8 mouse cellular contexts compared by ENCODE assay signal in the genomic region with DNA sequence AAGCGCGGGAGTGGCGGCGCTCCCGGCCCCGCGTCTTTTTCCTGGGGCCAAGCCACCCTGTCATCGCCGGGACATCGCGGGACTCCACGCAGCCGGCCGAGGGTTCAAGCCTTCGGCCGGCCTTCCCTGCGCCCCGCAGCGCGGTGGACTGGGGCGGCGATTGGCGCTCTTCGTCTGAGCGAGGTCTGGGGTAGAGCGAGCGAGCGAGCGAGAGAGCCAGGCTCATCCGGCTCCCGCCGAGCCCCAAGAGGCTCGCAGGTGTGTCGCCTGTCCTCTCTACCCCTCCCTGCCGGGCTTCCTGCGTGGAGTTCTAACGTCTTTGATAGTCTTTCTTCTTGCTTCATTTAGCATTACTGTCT. TPM values are rescaled to one million over a fixed set of nuclear protein-coding genes. Genes with fewer than 3 reads are reported as not detected.
DNase-seq lines count a peak whose midpoint lies in the region; ATAC-seq and TF ChIP-seq lines count a peak whose summit lies in the region.

No protein-coding gene starts in this region.

- in situ Hi-C loops in ES-E14 (cut with MboI; ENCODE audit: low sequenced_read_pairs in 2 of 2, unreplicated experiment in 2 of 2): no loop called here

- H3K27ac ChIP-seq in heart, embryonic 12.5 days (ENCODE audit: poor library complexity, severe bottlenecking): no peak overlapping the region
- no peak overlapping the region for H3K27ac ChIP-seq in ES-E14 (ENCODE audit: insufficient read depth, low read depth, low read length, poor library complexity, severe bottlenecking)
- peak overlapping the region; percentile 82 for H3K27ac ChIP-seq in hindbrain, embryonic 12.5 days
- H3K27ac ChIP-seq in midbrain, embryonic 14.5 days (replicated peaks; ENCODE audit: low read depth, low read length): peak overlapping the region; percentile 74

- peaks cover 97% of the 10 kb centered on the region for H3K27me3 ChIP-seq in heart, embryonic 12.5 days (replicated peaks)
- H3K27me3 ChIP-seq in hindbrain, embryonic 12.5 days: peaks cover 81% of the 10 kb centered on the region
- peaks cover 36% of the 10 kb centered on the region for H3K27me3 ChIP-seq in midbrain, embryonic 14.5 days (ENCODE audit: control insufficient read depth, insufficient read depth, low read length)

- no peak for ATAC-seq in heart, embryonic 12.5 days (ENCODE audit: insufficient number of reproducible peaks, low FRiP score)
- ATAC-seq in hindbrain, embryonic 12.5 days (ENCODE audit: low FRiP score): no peak
- no peak for ATAC-seq in midbrain, embryonic 14.5 days (ENCODE audit: low FRiP score, low TSS enrichment)

- H3K4me2 ChIP-seq in heart, embryonic 12.5 days: peak overlapping the region; percentile 68
- peak overlapping the region; percentile 78 for H3K4me2 ChIP-seq in hindbrain, embryonic 12.5 days (replicated peaks)
- H3K4me2 ChIP-seq in midbrain, embryonic 14.5 days (ENCODE audit: low read length): peak overlapping the region; percentile 86

- DNase-seq in heart, adult 11 months: no peak
- no peak for DNase-seq in ES-E14 (ENCODE audit: low read depth, low spot score)
- DNase-seq in midbrain, embryonic 14.5 days: no peak
- DNase-seq in c-Kit-positive CD71-positive TER-119-positive erythroid progenitor cells, embryonic 14.5 days (ENCODE audit: low spot score): no peak
- no peak for DNase-seq in urinary bladder, postnatal 4 days (ENCODE audit: low spot score in 2 of 2)
- DNase-seq in adrenal gland, postnatal 4 days (ENCODE audit: low spot score in 2 of 2): no peak

- H3K36me3 ChIP-seq in heart, embryonic 12.5 days: no peaks in the 10 kb centered on the region
- H3K36me3 ChIP-seq in ES-E14 (ENCODE audit: control insufficient read depth, insufficient read depth, low read length, poor library complexity, severe bottlenecking): no peaks in the 10 kb centered on the region
- H3K36me3 ChIP-seq in hindbrain, embryonic 12.5 days: no peaks in the 10 kb centered on the region
- H3K36me3 ChIP-seq in midbrain, embryonic 14.5 days (ENCODE audit: control insufficient read depth, insufficient read depth, low read length): no peaks in the 10 kb centered on the region

- H3K9me3 ChIP-seq in heart, embryonic 12.5 days (replicated peaks): no peaks in the 10 kb centered on the region
- H3K9me3 ChIP-seq in ES-E14 (ENCODE audit: control insufficient read depth, insufficient read depth, low read depth, low read length): no peaks in the 10 kb centered on the region
- H3K9me3 ChIP-seq in hindbrain, embryonic 12.5 days (replicated peaks): no peaks in the 10 kb centered on the region
- H3K9me3 ChIP-seq in midbrain, embryonic 14.5 days (ENCODE audit: control insufficient read depth, low read length): no peaks in the 10 kb centered on the region

- H3K4me3 ChIP-seq in heart, embryonic 12.5 days: peak overlapping the region; percentile 44
- peak overlapping the region; percentile 49 to 56 for H3K4me3 ChIP-seq in ES-E14 (ENCODE audit: insufficient read depth in 1 of 2, low read depth in 1 of 2, low read length in 2 of 2, poor library complexity in 1 of 2, severe bottlenecking in 1 of 2)
- H3K4me3 ChIP-seq in hindbrain, embryonic 12.5 days: peak overlapping the region; percentile 50
- peak overlapping the region; percentile 46 for H3K4me3 ChIP-seq in midbrain, embryonic 14.5 days (replicated peaks; ENCODE audit: low read depth, low read length)

- WGBS in heart, embryonic 12.5 days: 1% methylated on average over 37 of the region's 37 CpGs
- 1% methylated on average over 35 of the region's 37 CpGs for WGBS in hindbrain, embryonic 12.5 days
- 1% methylated on average over 37 of the region's 37 CpGs for WGBS in midbrain, embryonic 14.5 days

- H3K4me1 ChIP-seq in heart, embryonic 12.5 days (replicated peaks): peaks cover 11% of the 10 kb centered on the region
- H3K4me1 ChIP-seq in ES-E14 (ENCODE audit: control insufficient read depth in 2 of 2, insufficient read depth in 2 of 2, low read length in 2 of 2, poor library complexity in 1 of 2): 0 out of 4 replicates have a peak, but pooled peaks cover 0 to 2% of the 10 kb centered on the region in 2 experiments
- peaks cover 65% of the 10 kb centered on the region for H3K4me1 ChIP-seq in hindbrain, embryonic 12.5 days
- H3K4me1 ChIP-seq in midbrain, embryonic 14.5 days (ENCODE audit: control insufficient read depth, insufficient read depth, low read length): peaks cover 45% of the 10 kb centered on the region

- peak overlapping the region; percentile 54; the same call in 1 of the 2 replicates for H3K9ac ChIP-seq in heart, embryonic 12.5 days
- peak overlapping the region; percentile 59 for H3K9ac ChIP-seq in ES-E14 (ENCODE audit: insufficient read depth, low read depth, low read length, poor library complexity, severe bottlenecking)
- H3K9ac ChIP-seq in hindbrain, embryonic 12.5 days: peak overlapping the region; percentile 89
- peak overlapping the region; percentile 73 for H3K9ac ChIP-seq in midbrain, embryonic 14.5 days (replicated peaks; ENCODE audit: low read length)

TF ChIP-seq in ES-E14, 5 proteins besides CTCF, POLR2A, EP300 and RAD21:
- TF ChIP-seq ZC3H11A (IDR thresholded peaks at IDR 0.05; ENCODE audit: borderline replicate concordance, low read depth, low read length) (no peak), ZNF384 (IDR thresholded peaks at IDR 0.05; ENCODE audit: low read depth, low read length) (no peak), MAFK (IDR thresholded peaks at IDR 0.05; ENCODE audit: insufficient read depth, low read depth, low read length) (no peak), HCFC1 (IDR thresholded peaks at IDR 0.05; ENCODE audit: borderline replicate concordance, insufficient read depth, low read length) (no peak), CHD2 (IDR thresholded peaks at IDR 0.05; ENCODE audit: low read depth, low read length) (no peak)

RNA-seq across cellular contexts. Expression of gene Rhbg, which starts 53.6 kb away (rescaled TPM):
- 0.19 TPM in 1 of 2 replicates, not detected in the other for polyA plus RNA-seq in heart, embryonic 12.5 days (2016; fragmentation: Nextera tagmentation; extraction: Ambion mirVana)
- total RNA-seq in ES-E14 (2012; rRNA removed): 3.4 and 4.6 TPM in 2 replicates
- 0.23 and 0.25 TPM in 2 replicates for polyA plus RNA-seq in hindbrain, embryonic 12.5 days (2016; fragmentation: Nextera tagmentation; extraction: Ambion mirVana)
- polyA plus RNA-seq in midbrain, embryonic 14.5 days (2014; fragmentation: Nextera tagmentation; extraction: Ambion mirVana): 0.21 and 0.22 TPM in 2 replicates
- 1 to 10 TPM; 2.2 to 3.8 TPM for total RNA-seq in adrenal gland, postnatal 4 days (2021)

RNA-seq across cellular contexts. Expression of gene Mef2d, which starts 58.8 kb away (rescaled TPM):
- 53.5 and 56.6 TPM in 2 replicates for polyA plus RNA-seq in heart, embryonic 12.5 days (2016; fragmentation: Nextera tagmentation; extraction: Ambion mirVana)
- 8.8 and 10.4 TPM in 2 replicates for total RNA-seq in ES-E14 (2012; rRNA removed)
- polyA plus RNA-seq in hindbrain, embryonic 12.5 days (2016; fragmentation: Nextera tagmentation; extraction: Ambion mirVana): 17.7 and 20.7 TPM in 2 replicates
- 22.3 and 23.7 TPM in 2 replicates for polyA plus RNA-seq in midbrain, embryonic 14.5 days (2014; fragmentation: Nextera tagmentation; extraction: Ambion mirVana)
- total RNA-seq in adrenal gland, postnatal 4 days (2021): 10 to 100 TPM; 90.0 to 92.1 TPM

Comparison
In these comparisons a context has a peak if more than half of its experiments do, and no peak if none do; other contexts are left out.
1. H3K27ac ChIP-seq: peak in hindbrain, embryonic 12.5 days (single experiment) and midbrain, embryonic 14.5 days (single experiment); none in heart, embryonic 12.5 days (single experiment) and ES-E14 (single experiment).
2. Peak in every context shown above with its lines, with median percentiles within 50 percentile points of each other: H3K4me2 ChIP-seq, H3K4me3 ChIP-seq and H3K9ac ChIP-seq.